8 mouse cellular contexts compared by ENCODE assay signal in genomic region chr4:155151221-155151788, GRCm38 (mm10).
DNase-seq lines count a peak whose midpoint lies in the region; ATAC-seq and TF ChIP-seq lines count a peak whose summit lies in the region.

No protein-coding gene starts in this region.

- no peak for TF ChIP-seq CTCF in hindbrain, postnatal 0 days (IDR thresholded peaks at IDR 0.05; ENCODE audit: low read depth)

- peak overlapping the region; percentile 89 for H3K4me2 ChIP-seq in kidney, embryonic 15.5 days
- H3K4me2 ChIP-seq in hindbrain, postnatal 0 days (ENCODE audit: low read depth, low read length) = peak overlapping the region; percentile 60
- H3K4me2 ChIP-seq in midbrain, embryonic 15.5 days = peak overlapping the region; percentile 76

- ATAC-seq in kidney, embryonic 15.5 days (replicated peaks; ENCODE audit: low FRiP score) = peak; percentile 7; the same call in 1 of the 2 replicates
- no peak for ATAC-seq in hindbrain, postnatal 0 days
- no peak for ATAC-seq in midbrain, embryonic 15.5 days (replicated peaks)

- no peak for DNase-seq in kidney, postnatal 14 days
- DNase-seq in embryonic facial prominence, embryonic 10.5 days (ENCODE audit: low spot score) = no peak
- no peak for DNase-seq in hindbrain, postnatal 0 days (ENCODE audit: low spot score)
- DNase-seq in adrenal gland, adult (ENCODE audit: inconsistent age in 2 of 2, low spot score in 1 of 2) = no peak
- no peak for DNase-seq in right cerebral cortex, adult 2 months (ENCODE audit: low spot score in 2 of 2)
- no peak for DNase-seq in urinary bladder, postnatal 36 days (ENCODE audit: low spot score in 2 of 2)

- H3K27me3 ChIP-seq in kidney, embryonic 15.5 days = no peaks in the 10 kb centered on the region
- H3K27me3 ChIP-seq in embryonic facial prominence, embryonic 10.5 days (replicated peaks; ENCODE audit: low read depth, poor library complexity, severe bottlenecking) = peaks cover 33% of the 10 kb centered on the region
- H3K27me3 ChIP-seq in hindbrain, postnatal 0 days (ENCODE audit: insufficient read depth, low read length) = no peaks in the 10 kb centered on the region
- H3K27me3 ChIP-seq in midbrain, embryonic 15.5 days (replicated peaks) = 0 out of 2 replicates have a peak, but pooled peaks cover 3% of the 10 kb centered on the region

- peaks cover 31% of the 10 kb centered on the region for H3K36me3 ChIP-seq in kidney, embryonic 15.5 days
- H3K36me3 ChIP-seq in embryonic facial prominence, embryonic 10.5 days (replicated peaks) = peaks cover 38% of the 10 kb centered on the region
- peaks cover 12% of the 10 kb centered on the region for H3K36me3 ChIP-seq in hindbrain, postnatal 0 days (ENCODE audit: insufficient read depth, low read length)
- no peaks in the 10 kb centered on the region; the same call in 1 of the 2 replicates for H3K36me3 ChIP-seq in midbrain, embryonic 15.5 days (replicated peaks)

- peaks cover 50% of the 10 kb centered on the region for H3K4me1 ChIP-seq in kidney, embryonic 15.5 days
- H3K4me1 ChIP-seq in embryonic facial prominence, embryonic 10.5 days = peaks cover 63% of the 10 kb centered on the region
- H3K4me1 ChIP-seq in hindbrain, postnatal 0 days (ENCODE audit: insufficient read depth, low read length) = peaks cover 6% of the 10 kb centered on the region; the same call in 1 of the 2 replicates
- H3K4me1 ChIP-seq in midbrain, embryonic 15.5 days = peaks cover 16% of the 10 kb centered on the region

- WGBS in kidney, embryonic 15.5 days = 38% methylated on average over 12 of the region's 12 CpGs
- 50% methylated on average over 12 of the region's 12 CpGs for WGBS in embryonic facial prominence, embryonic 10.5 days
- WGBS in hindbrain, postnatal 0 days = 55% methylated on average over 12 of the region's 12 CpGs
- WGBS in midbrain, embryonic 15.5 days = 54% methylated on average over 12 of the region's 12 CpGs

- H3K27ac ChIP-seq in kidney, embryonic 15.5 days = peak overlapping the region; percentile 88
- peak overlapping the region; percentile 89 for H3K27ac ChIP-seq in embryonic facial prominence, embryonic 10.5 days (replicated peaks)
- no peak overlapping the region for H3K27ac ChIP-seq in hindbrain, postnatal 0 days
- peak overlapping the region; percentile 18; the same call in 1 of the 2 replicates for H3K27ac ChIP-seq in midbrain, embryonic 15.5 days

- no peaks in the 10 kb centered on the region for H3K9me3 ChIP-seq in kidney, embryonic 15.5 days (replicated peaks)
- H3K9me3 ChIP-seq in embryonic facial prominence, embryonic 10.5 days = no peaks in the 10 kb centered on the region
- H3K9me3 ChIP-seq in hindbrain, postnatal 0 days (ENCODE audit: low read length) = no peaks in the 10 kb centered on the region
- H3K9me3 ChIP-seq in midbrain, embryonic 15.5 days = no peaks in the 10 kb centered on the region

- H3K9ac ChIP-seq in kidney, embryonic 15.5 days = peak overlapping the region; percentile 62
- H3K9ac ChIP-seq in hindbrain, postnatal 0 days (replicated peaks; ENCODE audit: low read length) = peak overlapping the region; percentile 54; the same call in 1 of the 2 replicates
- H3K9ac ChIP-seq in midbrain, embryonic 15.5 days = peak overlapping the region; percentile 44; the same call in 1 of the 2 replicates

- H3K4me3 ChIP-seq in kidney, embryonic 15.5 days (replicated peaks) = peak overlapping the region; percentile 51
- H3K4me3 ChIP-seq in embryonic facial prominence, embryonic 10.5 days = peak overlapping the region; percentile 64
- no peak overlapping the region for H3K4me3 ChIP-seq in hindbrain, postnatal 0 days (ENCODE audit: low read length)
- H3K4me3 ChIP-seq in midbrain, embryonic 15.5 days = peak overlapping the region; percentile 42
